Mouse (Mus musculus): ENCODE results near the gene Metrnl. TPM values are rescaled to one million over a fixed set of nuclear protein-coding genes. Genes with fewer than 3 reads are reported as not detected.
"Not testable (repeated sequence)": the region's sequence is repeated elsewhere in the genome, so short reads cannot be mapped to it uniquely, and the experiment has no call there.

Gene Metrnl
- polyA plus RNA-seq, 1 experiment from 2014 or later, result 7.0 TPM

GRCm38 (mm10) chr11:121658151-121658550 is 43.2 kb upstream of the Metrnl start:
- Histone ChIP-seq H3K9ac (ENCODE audit: low read depth, low read length) (no peak overlapping the region), H3K36me3 (ENCODE audit: control insufficient read depth, insufficient read depth, low read length) (peaks cover 3% of the 10 kb centered on the region; the same call in 1 of the 2 replicates), H3K4me1 (ENCODE audit: control insufficient read depth, insufficient read depth, low read length) (no peaks in the 10 kb centered on the region), H3K9me3 (replicated peaks; ENCODE audit: control insufficient read depth, low read length) (no peaks in the 10 kb centered on the region), H3K4me3 (ENCODE audit: low read depth, low read length) (no peak overlapping the region), H3K4me2 (no peak overlapping the region), H3K27me3 (ENCODE audit: control insufficient read depth, insufficient read depth, low read length) (no peaks in the 10 kb centered on the region), H3K27ac (ENCODE audit: low read depth, low read length) (no peak overlapping the region)
- no peak for ATAC-seq (replicated peaks; ENCODE audit: insufficient number of reproducible peaks, low FRiP score, low TSS enrichment)
- 32% methylated on average over 1 of the region's 1 CpGs for WGBS (ENCODE audit: insufficient replicate concordance)

- not testable (repeated sequence) for H3K27me3 ChIP-seq (ENCODE audit: control insufficient read depth, insufficient read depth, low read length); H3K4me2 ChIP-seq; ATAC-seq (replicated peaks; ENCODE audit: insufficient number of reproducible peaks, low FRiP score, low TSS enrichment); H3K4me1 ChIP-seq (ENCODE audit: control insufficient read depth, insufficient read depth, low read length); H3K9me3 ChIP-seq (replicated peaks; ENCODE audit: control insufficient read depth, low read length); H3K4me3 ChIP-seq (ENCODE audit: low read depth, low read length); H3K9ac ChIP-seq (ENCODE audit: low read depth, low read length); H3K27ac ChIP-seq (ENCODE audit: low read depth, low read length); H3K36me3 ChIP-seq (ENCODE audit: control insufficient read depth, insufficient read depth, low read length)
- 74% methylated on average over 2 of the region's 2 CpGs for WGBS (ENCODE audit: insufficient replicate concordance)
These were observed 40.7 kb upstream of the Metrnl start for GRCm38 (mm10) chr11:121660604-121661003.

- no peak overlapping the region for H3K4me3 ChIP-seq (ENCODE audit: low read depth, low read length)
- no peaks in the 10 kb centered on the region for H3K4me1 ChIP-seq (ENCODE audit: control insufficient read depth, insufficient read depth, low read length)
- no peak overlapping the region for H3K27ac ChIP-seq (ENCODE audit: low read depth, low read length)
- H3K4me2 ChIP-seq, result no peak overlapping the region
- H3K36me3 ChIP-seq (ENCODE audit: control insufficient read depth, insufficient read depth, low read length), result peaks cover 3% of the 10 kb centered on the region; the same call in 1 of the 2 replicates
- no peak overlapping the region for H3K9ac ChIP-seq (ENCODE audit: low read depth, low read length)
- no peaks in the 10 kb centered on the region for H3K9me3 ChIP-seq (replicated peaks; ENCODE audit: control insufficient read depth, low read length)
- no peaks in the 10 kb centered on the region for H3K27me3 ChIP-seq (ENCODE audit: control insufficient read depth, insufficient read depth, low read length)
- 72% methylated on average over 2 of the region's 2 CpGs for WGBS (ENCODE audit: insufficient replicate concordance)
- no peak for ATAC-seq (replicated peaks; ENCODE audit: insufficient number of reproducible peaks, low FRiP score, low TSS enrichment)
These were observed 40.2 kb upstream of the Metrnl start for GRCm38 (mm10) chr11:121661116-121661515.

- Histone ChIP-seq H3K9ac (ENCODE audit: low read depth, low read length) (no peak overlapping the region), H3K9me3 (replicated peaks; ENCODE audit: control insufficient read depth, low read length) (no peaks in the 10 kb centered on the region), H3K27ac (ENCODE audit: low read depth, low read length) (no peak overlapping the region), H3K36me3 (ENCODE audit: control insufficient read depth, insufficient read depth, low read length) (no peaks in the 10 kb centered on the region; the same call in 1 of the 2 replicates), H3K4me2 (no peak overlapping the region), H3K4me1 (ENCODE audit: control insufficient read depth, insufficient read depth, low read length) (no peaks in the 10 kb centered on the region), H3K27me3 (ENCODE audit: control insufficient read depth, insufficient read depth, low read length) (no peaks in the 10 kb centered on the region), H3K4me3 (ENCODE audit: low read depth, low read length) (no peak overlapping the region)
- WGBS (ENCODE audit: insufficient replicate concordance), result 90% methylated on average over 4 of the region's 4 CpGs
- no peak for ATAC-seq (replicated peaks; ENCODE audit: insufficient number of reproducible peaks, low FRiP score, low TSS enrichment)
These were observed 33.8 kb upstream of the Metrnl start for GRCm38 (mm10) chr11:121667541-121667940.

GRCm38 (mm10) chr11:121668776-121669175 is 32.6 kb upstream of the Metrnl start:
- no peak overlapping the region for H3K4me3 ChIP-seq (ENCODE audit: low read depth, low read length)
- no peak overlapping the region for H3K27ac ChIP-seq (ENCODE audit: low read depth, low read length)
- H3K9me3 ChIP-seq (replicated peaks; ENCODE audit: control insufficient read depth, low read length), result no peaks in the 10 kb centered on the region
- no peak overlapping the region for H3K9ac ChIP-seq (ENCODE audit: low read depth, low read length)
- 79% methylated on average over 5 of the region's 5 CpGs for WGBS (ENCODE audit: insufficient replicate concordance)
- H3K27me3 ChIP-seq (ENCODE audit: control insufficient read depth, insufficient read depth, low read length), result no peaks in the 10 kb centered on the region
- H3K36me3 ChIP-seq (ENCODE audit: control insufficient read depth, insufficient read depth, low read length), result no peaks in the 10 kb centered on the region; the same call in 1 of the 2 replicates
- no peak for ATAC-seq (replicated peaks; ENCODE audit: insufficient number of reproducible peaks, low FRiP score, low TSS enrichment)
- H3K4me1 ChIP-seq (ENCODE audit: control insufficient read depth, insufficient read depth, low read length), result peaks cover 4% of the 10 kb centered on the region; the same call in 1 of the 2 replicates
- no peak overlapping the region for H3K4me2 ChIP-seq

GRCm38 (mm10) chr11:121670926-121671325 is 30.4 kb upstream of the Metrnl start:
- no peak overlapping the region for H3K27ac ChIP-seq (ENCODE audit: low read depth, low read length)
- no peaks in the 10 kb centered on the region for H3K9me3 ChIP-seq (replicated peaks; ENCODE audit: control insufficient read depth, low read length)
- H3K27me3 ChIP-seq (ENCODE audit: control insufficient read depth, insufficient read depth, low read length), result no peaks in the 10 kb centered on the region
- H3K9ac ChIP-seq (ENCODE audit: low read depth, low read length), result no peak overlapping the region
- no peak overlapping the region for H3K4me2 ChIP-seq
- WGBS (ENCODE audit: insufficient replicate concordance), result 89% methylated on average over 5 of the region's 5 CpGs
- no peak for ATAC-seq (replicated peaks; ENCODE audit: insufficient number of reproducible peaks, low FRiP score, low TSS enrichment)
- peaks cover 5% of the 10 kb centered on the region; the same call in 1 of the 2 replicates for H3K4me1 ChIP-seq (ENCODE audit: control insufficient read depth, insufficient read depth, low read length)
- no peak overlapping the region for H3K4me3 ChIP-seq (ENCODE audit: low read depth, low read length)
- H3K36me3 ChIP-seq (ENCODE audit: control insufficient read depth, insufficient read depth, low read length), result no peaks in the 10 kb centered on the region; the same call in 1 of the 2 replicates

- WGBS (ENCODE audit: insufficient replicate concordance), result 1% methylated on average over 22 of the region's 22 CpGs
- peaks cover 5% of the 10 kb centered on the region; the same call in 1 of the 2 replicates for H3K4me1 ChIP-seq (ENCODE audit: control insufficient read depth, insufficient read depth, low read length)
- no peaks in the 10 kb centered on the region for H3K27me3 ChIP-seq (ENCODE audit: control insufficient read depth, insufficient read depth, low read length)
- H3K9me3 ChIP-seq (replicated peaks; ENCODE audit: control insufficient read depth, low read length), result no peaks in the 10 kb centered on the region
- H3K4me2 ChIP-seq, result peak overlapping the region; percentile 74
- H3K36me3 ChIP-seq (ENCODE audit: control insufficient read depth, insufficient read depth, low read length), result no peaks in the 10 kb centered on the region; the same call in 1 of the 2 replicates
- H3K27ac ChIP-seq (ENCODE audit: low read depth, low read length), result peak overlapping the region; percentile 84
- peak; percentile 15 for ATAC-seq (replicated peaks; ENCODE audit: insufficient number of reproducible peaks, low FRiP score, low TSS enrichment)
- peak overlapping the region; percentile 65 for H3K4me3 ChIP-seq (ENCODE audit: low read depth, low read length)
- H3K9ac ChIP-seq (ENCODE audit: low read depth, low read length), result peak overlapping the region; percentile 74
These were observed 28.9 kb upstream of the Metrnl start for GRCm38 (mm10) chr11:121672312-121672989.

GRCm38 (mm10) chr11:121672990-121673572 is 28.3 kb upstream of the Metrnl start, which contains the start of gene B3gntl1:
Gene B3gntl1 (minus strand): TSS chr11:121673153.
- H3K27me3 ChIP-seq (ENCODE audit: control insufficient read depth, insufficient read depth, low read length), result no peaks in the 10 kb centered on the region
- peak within 1 kb of the TSS; percentile 65 for H3K4me3 ChIP-seq (ENCODE audit: low read depth, low read length)
- under 1% methylated on average over 46 of the region's 46 CpGs for WGBS (ENCODE audit: insufficient replicate concordance)
- H3K9ac ChIP-seq (ENCODE audit: low read depth, low read length), result peak within 1 kb of the TSS; percentile 74
- H3K4me2 ChIP-seq, result peak within 1 kb of the TSS; percentile 74
- H3K9me3 ChIP-seq (replicated peaks; ENCODE audit: control insufficient read depth, low read length), result no peaks in the 10 kb centered on the region
- peaks cover 5% of the 10 kb centered on the region; the same call in 1 of the 2 replicates for H3K4me1 ChIP-seq (ENCODE audit: control insufficient read depth, insufficient read depth, low read length)
- peak within 1 kb of the TSS; percentile 87 for H3K27ac ChIP-seq (ENCODE audit: low read depth, low read length)
- no peaks in the 10 kb centered on the region; the same call in 1 of the 2 replicates for H3K36me3 ChIP-seq (ENCODE audit: control insufficient read depth, insufficient read depth, low read length)
- ATAC-seq (replicated peaks; ENCODE audit: insufficient number of reproducible peaks, low FRiP score, low TSS enrichment), result peak; percentile 100

Data from heart, embryonic 11.5 days (tissue).